Mouse (Mus musculus) erythroblast, embryonic 14.5 days (primary cell): ENCODE results near the gene Aoc3. TPM values are rescaled to one million over a fixed set of nuclear protein-coding genes. Genes with fewer than 3 reads are reported as not detected.
"Not testable (repeated sequence)": the region's sequence is repeated elsewhere in the genome, so short reads cannot be mapped to it uniquely, and the experiment has no call there.

ENCODE experiments used
- H3K27me3 ChIP-seq: 2 replicates; pipeline ENCODE4 v1.6.1; 2012; ENCODE audit warnings: inconsistent platforms; ENCODE audit not compliant: control insufficient read depth
- H3K36me3 ChIP-seq: 2 replicates; pipeline ENCODE4 v1.6.1; 2012; ENCODE audit warnings: mild to moderate bottlenecking, inconsistent platforms; ENCODE audit not compliant: control insufficient read depth
- H3K4me1 ChIP-seq: 2 replicates; pipeline ENCODE4 v1.6.1; 2012; ENCODE audit warnings: inconsistent platforms; ENCODE audit not compliant: control insufficient read depth
- H3K4me3 ChIP-seq: replicated peaks from 2 replicates; pipeline ENCODE3; 2012; ENCODE audit warnings: moderate library complexity, mild to moderate bottlenecking, inconsistent platforms
- H3K9me3 ChIP-seq: 2 replicates; pipeline ENCODE4 v1.6.1; 2012; ENCODE audit warnings: low read length, inconsistent platforms, mixed read lengths; ENCODE audit not compliant: control insufficient read depth
- GATA1 ChIP-seq: IDR thresholded peaks from 2 replicates; pipeline ENCODE4 v1.6.1; 2012; ENCODE audit warnings: low read length, inconsistent platforms, mixed read lengths
- TAL1 ChIP-seq: IDR thresholded peaks from 3 replicates; pipeline ENCODE4 v1.6.1; 2012; ENCODE audit warnings: low read length, inconsistent platforms, mixed read lengths
- polyA plus RNA-seq: library from polyadenylated mRNA; stranded (reverse); fragments of >175 nt; gene quantifications from 2 replicates; pipeline ENCODE4 v1.2.3, GENCODE M21; 2012

Aoc3 gene
- polyA plus RNA-seq, 1 experiment: 0.06 TPM

DNA sequence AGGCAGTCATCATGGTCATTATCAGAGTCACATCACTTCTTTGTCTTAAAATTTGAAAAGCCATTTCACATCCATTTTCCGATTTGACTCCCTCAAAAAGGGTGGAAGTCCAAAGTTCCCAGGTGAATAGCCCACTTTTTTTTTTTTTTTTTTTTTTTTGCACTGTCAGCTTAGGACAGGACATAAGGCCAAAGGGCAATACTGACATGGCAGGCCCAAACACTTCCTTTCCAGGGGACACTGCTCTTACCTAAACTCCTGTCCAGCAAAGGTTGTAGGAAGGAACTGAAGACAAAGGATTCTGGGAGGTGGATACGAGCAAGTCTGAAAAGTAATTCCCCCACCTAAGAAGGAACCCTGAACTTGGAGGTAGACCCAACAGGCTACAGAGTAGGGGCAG, 25.5 kb downstream of the Aoc3 start:
- Histone ChIP-seq H3K9me3 (no peaks in the 10 kb centered on the region), H3K27me3 (peaks cover 5% of the 10 kb centered on the region; the same call in 1 of the 2 replicates), H3K36me3 (no peaks in the 10 kb centered on the region), H3K4me1 (peaks cover 4% of the 10 kb centered on the region; the same call in 1 of the 2 replicates), H3K4me3 (no peak overlapping the region)
- TF ChIP-seq GATA1 (no peak), TAL1 (no peak)

DNA sequence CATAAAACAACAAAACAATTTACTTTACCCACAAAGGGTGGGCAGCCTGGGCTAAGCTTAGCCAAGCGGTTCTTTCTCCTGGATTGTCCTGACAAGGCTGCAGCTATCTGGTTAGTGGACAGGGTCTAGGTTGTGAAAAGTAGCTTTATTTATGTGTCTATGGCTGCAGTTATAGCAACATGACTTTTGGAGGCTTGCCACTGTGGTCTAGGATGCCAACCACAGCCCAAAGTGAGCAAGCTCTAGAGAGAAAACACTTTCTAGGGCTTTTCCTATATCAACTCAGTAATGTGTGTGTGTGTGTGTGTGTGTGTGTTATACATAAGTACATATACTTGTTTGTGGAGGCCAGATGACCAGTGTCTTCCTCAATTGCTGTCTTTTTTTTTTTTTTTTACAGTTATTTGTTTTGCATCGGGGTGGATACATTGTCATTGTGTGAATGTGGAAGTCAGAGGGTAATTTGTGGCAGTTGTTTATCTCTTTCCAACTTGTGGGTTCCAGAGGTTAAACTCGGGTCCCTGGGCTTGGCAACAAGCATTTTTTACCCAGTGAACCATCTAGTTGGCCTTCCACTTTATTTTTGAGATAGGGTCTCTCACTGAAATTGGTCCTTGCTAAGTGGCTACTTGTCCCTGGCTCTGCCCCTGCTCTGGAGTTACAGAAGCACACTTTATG, 27.2 kb downstream of the Aoc3 start:
- Histone ChIP-seq H3K36me3 (no peaks in the 10 kb centered on the region), H3K9me3 (no peaks in the 10 kb centered on the region), H3K4me3 (no peak overlapping the region), H3K27me3 (no peaks in the 10 kb centered on the region; the same call in 1 of the 2 replicates), H3K4me1 (peaks cover 4% of the 10 kb centered on the region; the same call in 1 of the 2 replicates)
- TF ChIP-seq TAL1: no peak
- no peak for TF ChIP-seq GATA1

DNA sequence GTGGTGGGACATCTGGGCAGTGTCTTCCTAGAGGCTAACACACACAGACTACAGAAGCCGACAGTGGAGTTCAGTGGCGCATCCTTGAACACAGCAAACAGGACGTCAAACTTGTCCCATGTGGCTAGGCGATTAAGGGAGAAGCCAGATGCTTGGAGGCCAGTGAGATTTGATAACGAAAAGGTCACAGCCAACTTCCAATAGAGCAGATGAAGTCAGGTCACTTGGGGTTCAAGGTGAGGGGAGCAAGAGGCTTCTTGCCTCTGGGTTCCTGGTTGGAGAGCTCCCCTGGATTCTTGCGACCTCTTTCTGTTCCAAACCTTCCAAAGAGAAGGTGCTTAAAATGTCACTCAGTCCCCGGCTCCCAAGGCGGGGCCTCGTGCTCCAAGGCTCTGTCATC, 29.4 kb downstream of the Aoc3 start:
- no peak for TF ChIP-seq TAL1
- Histone ChIP-seq H3K36me3 (no peaks in the 10 kb centered on the region), H3K4me1 (peaks cover 11% of the 10 kb centered on the region), H3K4me3 (no peak overlapping the region), H3K27me3 (no peaks in the 10 kb centered on the region; the same call in 1 of the 2 replicates), H3K9me3 (no peaks in the 10 kb centered on the region)

DNA sequence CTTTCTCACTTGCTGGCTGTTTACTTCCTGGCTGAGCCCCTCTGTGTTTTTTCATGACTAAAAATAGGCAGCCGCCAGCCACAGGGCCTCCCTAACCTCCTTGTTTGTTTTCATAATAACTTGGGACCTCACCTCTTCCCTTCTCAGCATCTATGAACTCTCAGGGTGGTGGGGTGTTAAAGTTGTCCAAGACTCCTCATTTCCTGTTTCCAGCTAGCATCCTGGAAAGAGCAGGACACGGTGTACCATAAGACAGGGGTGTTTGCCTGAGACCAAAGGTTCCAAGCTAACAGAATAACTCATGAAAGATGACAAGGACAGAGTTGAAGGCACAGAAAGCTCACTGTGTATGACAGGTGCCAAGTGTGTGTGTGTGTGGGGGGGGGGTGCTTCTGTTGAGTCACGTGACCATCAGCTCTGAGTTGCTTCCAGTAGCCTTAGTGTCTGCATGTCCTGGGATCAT, 30.3 kb downstream of the Aoc3 start:
- peaks cover 14% of the 10 kb centered on the region for H3K4me1 ChIP-seq
- no peaks in the 10 kb centered on the region for H3K9me3 ChIP-seq
- H3K27me3 ChIP-seq: no peaks in the 10 kb centered on the region; the same call in 1 of the 2 replicates
- no peak for TF ChIP-seq GATA1
- TF ChIP-seq TAL1: no peak
- H3K4me3 ChIP-seq: no peak overlapping the region
- no peaks in the 10 kb centered on the region for H3K36me3 ChIP-seq

DNA sequence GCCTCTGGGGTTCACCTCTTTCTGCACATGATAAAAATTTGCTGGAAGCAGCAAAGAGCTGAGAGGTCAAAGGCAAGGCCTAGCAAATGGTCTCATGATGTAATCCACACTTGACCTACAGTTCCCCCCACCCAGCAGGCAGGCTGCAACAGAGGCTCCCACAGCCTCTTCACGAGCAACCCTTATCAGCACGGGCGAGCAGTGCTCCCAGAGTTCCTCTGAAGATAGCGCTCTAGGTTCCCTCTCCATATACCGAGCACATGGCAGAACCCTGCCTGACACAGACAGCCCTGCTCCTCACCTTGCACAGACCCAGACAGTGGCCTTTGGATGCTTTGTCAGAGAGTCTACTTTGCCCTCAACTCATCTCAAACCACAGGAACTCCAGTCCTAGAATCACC, 34.1 kb downstream of the Aoc3 start:
- Histone ChIP-seq H3K4me3 (no peak overlapping the region), H3K9me3 (no peaks in the 10 kb centered on the region), H3K27me3 (no peaks in the 10 kb centered on the region), H3K36me3 (no peaks in the 10 kb centered on the region), H3K4me1 (peaks cover 10% of the 10 kb centered on the region)
- TF ChIP-seq GATA1 (no peak), TAL1 (no peak)

DNA sequence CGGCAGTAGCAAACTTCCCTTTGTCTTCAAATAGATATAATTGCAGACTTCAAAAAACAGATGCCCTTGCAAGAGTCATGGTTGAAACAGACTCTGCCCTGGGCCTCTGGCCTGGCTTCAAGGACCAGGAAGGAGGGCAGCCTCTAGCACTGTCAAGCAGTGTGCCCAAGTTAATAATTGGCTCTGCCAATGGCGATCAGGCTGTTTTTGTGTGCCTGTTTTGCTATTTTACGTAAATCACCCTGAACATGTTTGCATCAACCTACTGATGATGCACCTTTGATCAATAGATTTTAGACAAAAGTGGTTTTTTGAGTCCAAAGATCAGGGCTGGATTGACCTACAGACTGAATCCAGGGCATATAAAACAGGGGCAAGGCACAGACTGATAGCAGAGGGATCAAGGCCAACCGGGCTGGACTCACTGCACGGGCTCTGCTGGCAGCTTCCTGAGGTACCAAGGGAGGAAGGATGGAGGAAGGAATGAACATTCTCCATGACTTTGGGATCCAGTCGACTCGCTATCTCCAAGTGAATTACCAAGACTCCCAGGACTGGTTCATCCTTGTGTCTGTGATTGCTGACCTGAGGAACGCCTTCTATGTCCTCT, 37.0 kb downstream of the Aoc3 start, which contains the start of gene G6pc:
Gene G6pc (plus strand): TSS at position 236 of the 610 bp plus-strand sequence.
- Histone ChIP-seq H3K4me3 (no peak within 1 kb of the TSS), H3K9me3 (no peaks in the 10 kb centered on the region), H3K27me3 (no peaks in the 10 kb centered on the region), H3K36me3 (no peaks in the 10 kb centered on the region), H3K4me1 (peaks cover 10% of the 10 kb centered on the region)
- TF ChIP-seq GATA1: no peak
- no peak for TF ChIP-seq TAL1

DNA sequence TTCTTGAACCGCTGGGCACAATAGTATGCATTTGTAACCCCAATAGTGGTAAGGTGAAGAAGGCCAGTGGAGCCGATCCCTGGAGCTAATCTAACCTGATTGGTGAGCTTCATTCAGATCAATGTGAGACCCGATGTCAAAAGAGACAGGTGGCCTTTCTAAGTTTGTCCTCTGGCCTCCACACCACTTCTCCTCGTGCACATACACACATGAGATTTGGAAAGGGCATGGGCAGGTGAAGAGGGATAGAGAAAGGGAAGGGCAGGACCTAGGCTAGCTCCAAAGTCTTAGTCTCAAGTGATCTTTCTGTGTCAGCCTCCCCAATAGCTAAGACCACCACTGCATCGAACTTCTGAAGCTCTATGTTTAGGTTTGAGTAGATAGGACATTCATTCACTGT, 39.7 kb downstream of the Aoc3 start:
- H3K4me3 ChIP-seq: no peak overlapping the region
- H3K9me3 ChIP-seq: no peaks in the 10 kb centered on the region
- no peaks in the 10 kb centered on the region for H3K4me1 ChIP-seq
- TF ChIP-seq TAL1 (no peak), GATA1 (no peak)
- H3K27me3 ChIP-seq: peaks cover 2% of the 10 kb centered on the region; the same call in 1 of the 2 replicates
- no peaks in the 10 kb centered on the region for H3K36me3 ChIP-seq

DNA sequence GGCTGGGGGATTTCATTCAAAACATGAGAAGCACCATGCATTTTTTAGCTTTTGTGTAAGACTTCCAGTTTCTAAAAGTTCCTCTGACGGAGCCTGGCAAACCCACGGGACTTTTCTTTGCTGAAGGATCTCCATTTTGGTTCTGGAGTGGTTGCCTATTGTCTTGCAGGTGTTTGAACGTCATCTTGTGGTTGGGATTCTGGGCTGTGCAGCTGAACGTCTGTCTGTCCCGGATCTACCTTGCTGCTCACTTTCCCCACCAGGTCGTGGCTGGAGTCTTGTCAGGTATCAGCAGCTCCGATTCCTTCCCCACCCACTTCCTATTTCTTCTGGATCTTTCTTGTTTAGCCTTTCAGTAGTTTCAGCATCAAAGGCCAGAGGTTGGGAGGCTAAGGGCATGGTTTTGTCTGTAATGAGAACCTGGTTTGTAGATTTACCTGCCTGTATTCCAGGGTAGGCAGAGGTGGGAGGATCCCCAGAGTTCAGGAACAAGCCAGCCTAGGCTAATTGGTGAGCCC, 44.1 kb downstream of the Aoc3 start:
- TF ChIP-seq TAL1: no peak
- no peak for TF ChIP-seq GATA1
- H3K36me3 ChIP-seq: no peaks in the 10 kb centered on the region
- no peak overlapping the region for H3K4me3 ChIP-seq
- no peaks in the 10 kb centered on the region for H3K4me1 ChIP-seq
- no peaks in the 10 kb centered on the region for H3K9me3 ChIP-seq
- H3K27me3 ChIP-seq: peaks cover 8% of the 10 kb centered on the region

DNA sequence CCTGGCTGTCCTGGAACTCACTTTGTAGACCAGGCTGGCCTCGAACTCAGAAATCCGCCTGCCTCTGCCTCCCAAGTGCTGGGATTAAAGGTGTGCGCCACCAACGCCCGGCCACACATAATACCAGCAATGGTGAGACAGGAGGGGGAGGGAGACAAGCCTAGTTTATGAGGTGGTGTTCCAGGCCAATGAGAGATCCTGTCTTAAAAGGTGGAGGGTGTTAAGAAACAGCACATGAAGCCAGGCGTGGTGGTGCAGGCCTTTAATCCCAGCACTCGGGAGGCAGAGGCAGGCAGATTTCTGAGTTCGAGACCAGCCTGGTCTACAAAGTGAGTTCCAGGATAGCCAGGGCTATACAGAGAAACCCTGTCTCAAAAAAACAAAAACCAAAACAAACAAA, 47.8 kb downstream of the Aoc3 start:
- H3K4me1 ChIP-seq, H3K27me3 ChIP-seq, H3K4me3 ChIP-seq, H3K9me3 ChIP-seq, H3K36me3 ChIP-seq: not testable (repeated sequence)

DNA sequence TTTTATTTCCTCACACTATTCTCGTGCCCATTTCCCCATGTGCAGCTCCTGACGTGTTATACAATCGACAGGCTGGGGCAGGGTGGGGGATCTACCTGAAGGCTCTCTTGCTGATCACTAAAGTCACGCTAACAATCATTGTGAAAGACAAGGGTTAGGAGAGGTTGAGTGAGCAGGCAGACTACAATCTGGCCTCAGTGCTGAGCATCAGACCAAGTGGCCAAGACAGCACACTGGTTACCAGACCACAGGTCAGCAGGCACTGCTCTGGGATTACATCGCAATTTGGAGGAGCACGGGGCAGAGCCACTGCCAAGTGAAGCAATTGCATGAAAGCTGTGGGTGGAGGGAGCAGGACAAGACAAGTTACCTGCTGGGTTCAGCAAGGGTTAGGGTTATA, 48.5 kb downstream of the Aoc3 start:
- Histone ChIP-seq H3K4me1 (peaks cover 2% of the 10 kb centered on the region), H3K9me3 (no peaks in the 10 kb centered on the region), H3K36me3 (no peaks in the 10 kb centered on the region), H3K4me3 (no peak overlapping the region), H3K27me3 (peaks cover 8% of the 10 kb centered on the region)
- TF ChIP-seq TAL1 (no peak), GATA1 (no peak)
